Mouse (Mus musculus) heart, embryonic 15.5 days (tissue): ENCODE results near the gene Galnt14. TPM values are rescaled to one million over a fixed set of nuclear protein-coding genes. Genes with fewer than 3 reads are reported as not detected.

Experiments used
- ATAC-seq: fragments of 200-750 bp; cut with Nextera tagmentation; replicated peaks from 2 replicates; pipeline ENCODE4 v1.8.0; 2017; ENCODE audit warnings: low read depth, moderate TSS enrichment; ENCODE audit not compliant: insufficient number of reproducible peaks, insufficient read depth, low FRiP score
- H3K27ac ChIP-seq: fragments of 300-500 bp; sonication (generic); 2 replicates; pipeline ENCODE4 v1.5.1; 2015; ENCODE audit warnings: mild to moderate bottlenecking, inconsistent platforms
- H3K27me3 ChIP-seq: fragments of 300-500 bp; sonication (generic); 2 replicates; pipeline ENCODE4 v1.6.1; 2015; ENCODE audit warnings: inconsistent platforms
- H3K36me3 ChIP-seq: fragments of 300-500 bp; sonication (generic); 2 replicates; pipeline ENCODE4 v1.6.1; 2015; ENCODE audit warnings: mild to moderate bottlenecking, inconsistent platforms
- H3K4me1 ChIP-seq: fragments of 300-500 bp; sonication (generic); replicated peaks from 2 replicates; pipeline ENCODE4 v1.6.1; 2015; ENCODE audit warnings: inconsistent platforms
- H3K4me2 ChIP-seq: fragments of 300-500 bp; sonication (generic); 2 replicates; pipeline ENCODE4 v1.6.1; 2015; ENCODE audit warnings: inconsistent platforms, mild to moderate bottlenecking, moderate library complexity
- H3K4me3 ChIP-seq: fragments of 300-500 bp; sonication (generic); 2 replicates; pipeline ENCODE4 v1.5.1; 2015; ENCODE audit warnings: mild to moderate bottlenecking, inconsistent platforms
- H3K9ac ChIP-seq: fragments of 300-500 bp; sonication (generic); 2 replicates; pipeline ENCODE4 v1.6.1; 2015; ENCODE audit warnings: mild to moderate bottlenecking, inconsistent platforms
- H3K9me3 ChIP-seq: fragments of 300-500 bp; sonication (generic); replicated peaks from 2 replicates; pipeline ENCODE4 v1.6.1; 2016; ENCODE audit warnings: inconsistent platforms
- WGBS: fragments of 180-500 bp; shearing (Covaris S2); methylation state at CpG from one replicate; pipeline ENCODE4 v1.1.7; 2015; ENCODE audit warnings: mixed read lengths; 5-methylcytosine and 5-hydroxymethylcytosine counted together
- polyA plus RNA-seq: library from polyadenylated mRNA; unstranded; fragments of >200 nt; fragmentation: Nextera tagmentation; extraction: Ambion mirVana; gene quantifications from 2 replicates; pipeline ENCODE4 v1.2.1, GENCODE M21; 2015

The Galnt14 gene
- polyA plus RNA-seq, 1 experiment from 2014 or later = 0.53 TPM

DNA sequence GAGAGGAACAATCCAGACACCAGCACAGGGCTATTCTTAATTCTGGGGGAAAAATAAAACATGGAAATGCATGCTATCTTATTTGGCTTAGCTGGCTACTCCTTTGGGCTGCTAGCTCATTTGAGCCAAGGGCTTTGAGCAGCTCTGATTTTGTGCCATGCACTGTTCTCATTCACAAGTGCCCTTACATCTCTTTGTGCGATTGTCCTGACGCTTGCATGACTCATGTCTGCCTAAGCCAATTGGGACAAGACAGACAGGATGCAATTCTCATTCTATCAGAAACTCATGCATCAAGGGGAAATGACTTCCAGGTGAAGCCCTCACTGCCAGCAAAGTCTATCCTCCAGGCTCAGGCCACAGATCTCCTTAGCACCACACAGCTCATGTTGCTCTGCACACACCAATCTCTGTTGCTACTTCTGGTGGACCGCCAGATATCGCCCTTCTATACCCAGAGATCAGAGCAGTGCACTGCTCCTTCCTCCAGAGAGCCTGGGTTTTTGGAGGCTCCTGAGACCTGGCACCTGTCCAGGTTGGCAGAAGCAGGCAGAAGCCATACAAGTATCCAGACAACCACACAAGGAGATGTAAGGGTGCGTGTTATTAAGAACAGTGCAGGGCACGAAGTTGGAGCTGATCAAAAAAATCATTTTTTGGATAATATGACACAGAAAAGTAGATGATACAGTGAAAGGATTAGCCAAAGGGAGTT lies 51.4 kb downstream of the Galnt14 start:
- Histone ChIP-seq H3K4me2 (no peak overlapping the region), H3K27ac (no peak overlapping the region), H3K9ac (no peak overlapping the region), H3K36me3 (no peaks in the 10 kb centered on the region), H3K4me3 (no peak overlapping the region), H3K9me3 (no peaks in the 10 kb centered on the region), H3K27me3 (no peaks in the 10 kb centered on the region), H3K4me1 (no peaks in the 10 kb centered on the region)
- ATAC-seq = no peak; the same call in 1 of the 2 replicates
- WGBS = 74% methylated on average over 6 of the region's 6 CpGs

DNA sequence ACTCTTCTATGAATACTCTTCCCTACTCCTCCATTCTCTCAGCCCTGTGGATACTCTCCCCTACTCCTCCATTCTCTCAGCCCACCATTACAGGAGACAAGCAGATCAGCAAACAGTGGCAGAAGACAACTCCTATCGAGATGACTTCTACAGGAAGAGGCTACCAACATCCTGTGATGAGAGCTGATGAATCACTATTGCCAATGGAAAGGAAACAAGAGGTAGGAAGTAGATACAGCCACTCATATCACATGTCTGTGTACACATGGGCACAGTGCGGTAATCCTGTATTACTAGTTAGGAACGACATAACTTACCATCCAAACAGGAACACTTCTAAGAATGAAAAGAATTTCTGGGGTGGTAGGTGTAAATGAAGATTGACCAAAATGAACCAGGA lies 53.9 kb downstream of the Galnt14 start:
- WGBS = 69% methylated on average over 3 of the region's 3 CpGs
- Histone ChIP-seq H3K4me2 (no peak overlapping the region), H3K9me3 (no peaks in the 10 kb centered on the region), H3K27ac (no peak overlapping the region), H3K9ac (no peak overlapping the region), H3K4me3 (no peak overlapping the region), H3K4me1 (no peaks in the 10 kb centered on the region), H3K27me3 (no peaks in the 10 kb centered on the region), H3K36me3 (no peaks in the 10 kb centered on the region)
- ATAC-seq = no peak

DNA sequence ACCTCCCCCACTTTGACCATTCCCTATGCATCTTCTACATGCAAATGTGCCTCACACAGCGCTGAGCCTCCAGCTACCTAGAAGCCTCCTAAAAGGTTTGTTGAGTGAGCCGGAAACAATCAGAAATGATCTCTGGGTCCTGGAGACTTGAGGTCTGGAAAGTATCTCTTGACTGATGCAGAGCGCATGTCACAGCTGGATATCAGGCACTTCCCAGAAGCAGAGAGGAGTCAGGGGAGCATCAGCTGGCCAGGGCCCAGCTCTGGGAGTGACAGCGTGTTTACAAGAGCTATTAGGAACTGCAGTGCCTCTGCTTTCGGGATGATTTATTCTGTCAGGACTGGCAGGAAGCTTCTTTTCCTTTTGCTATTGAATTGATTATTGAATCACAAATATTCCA lies 56.0 kb downstream of the Galnt14 start:
- no peak overlapping the region for H3K4me3 ChIP-seq
- WGBS = 29% methylated on average over 5 of the region's 5 CpGs
- H3K36me3 ChIP-seq = no peaks in the 10 kb centered on the region
- ATAC-seq = no peak
- H3K4me2 ChIP-seq = no peak overlapping the region
- H3K9me3 ChIP-seq = no peaks in the 10 kb centered on the region
- H3K4me1 ChIP-seq = no peaks in the 10 kb centered on the region
- H3K9ac ChIP-seq = no peak overlapping the region
- no peak overlapping the region for H3K27ac ChIP-seq
- H3K27me3 ChIP-seq = no peaks in the 10 kb centered on the region

DNA sequence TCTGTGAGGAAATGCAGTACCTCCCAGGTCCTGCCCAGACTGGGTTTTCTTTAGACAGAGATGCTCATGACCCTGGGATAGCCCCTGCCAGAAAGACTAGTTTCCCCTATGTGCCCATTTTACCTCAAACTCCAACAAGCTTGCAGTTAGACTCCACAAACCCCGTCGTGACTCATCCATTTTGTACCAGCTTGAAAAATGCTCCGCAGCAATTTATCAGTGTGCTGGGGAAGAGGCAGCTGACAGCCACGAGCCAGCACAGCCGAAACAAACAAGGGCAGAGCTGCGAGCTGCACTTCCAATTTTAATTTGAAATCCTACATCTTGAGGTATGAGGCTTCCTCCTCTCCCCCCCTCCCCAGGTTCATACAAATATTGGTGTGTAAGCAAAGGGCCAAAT lies 60.9 kb downstream of the Galnt14 start:
- no peak overlapping the region for H3K9ac ChIP-seq
- H3K4me2 ChIP-seq = no peak overlapping the region
- no peaks in the 10 kb centered on the region for H3K36me3 ChIP-seq
- ATAC-seq = no peak
- H3K9me3 ChIP-seq = no peaks in the 10 kb centered on the region
- no peak overlapping the region for H3K4me3 ChIP-seq
- H3K27ac ChIP-seq = no peak overlapping the region
- H3K4me1 ChIP-seq = no peaks in the 10 kb centered on the region
- WGBS = 53% methylated on average over 6 of the region's 6 CpGs
- H3K27me3 ChIP-seq = no peaks in the 10 kb centered on the region

DNA sequence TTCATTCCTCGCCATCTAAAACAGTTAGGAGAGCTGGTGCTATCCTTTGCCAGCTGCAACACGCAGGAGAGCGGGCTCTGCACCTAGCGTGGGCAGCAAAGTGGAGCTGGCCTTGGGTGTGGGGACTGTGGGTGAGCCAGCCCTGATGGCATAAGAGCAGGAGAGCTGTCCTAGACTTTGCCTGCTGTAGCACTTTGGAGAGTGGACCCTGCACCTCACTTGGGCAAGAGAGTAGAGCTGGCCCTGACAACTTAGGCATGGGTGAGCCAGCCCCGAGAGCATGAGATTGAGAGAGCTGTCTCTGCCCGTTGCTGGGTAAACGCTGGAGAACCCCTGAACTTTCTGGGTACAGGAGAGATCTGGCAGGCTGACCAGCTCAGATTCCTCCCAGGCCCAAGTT lies 68.6 kb downstream of the Galnt14 start:
- Histone ChIP-seq H3K4me2 (no peak overlapping the region), H3K4me3 (no peak overlapping the region), H3K27me3 (no peaks in the 10 kb centered on the region), H3K27ac (no peak overlapping the region), H3K4me1 (no peaks in the 10 kb centered on the region), H3K9me3 (no peaks in the 10 kb centered on the region), H3K9ac (no peak overlapping the region), H3K36me3 (no peaks in the 10 kb centered on the region)
- ATAC-seq = no peak
- WGBS = 85% methylated on average over 7 of the region's 7 CpGs

DNA sequence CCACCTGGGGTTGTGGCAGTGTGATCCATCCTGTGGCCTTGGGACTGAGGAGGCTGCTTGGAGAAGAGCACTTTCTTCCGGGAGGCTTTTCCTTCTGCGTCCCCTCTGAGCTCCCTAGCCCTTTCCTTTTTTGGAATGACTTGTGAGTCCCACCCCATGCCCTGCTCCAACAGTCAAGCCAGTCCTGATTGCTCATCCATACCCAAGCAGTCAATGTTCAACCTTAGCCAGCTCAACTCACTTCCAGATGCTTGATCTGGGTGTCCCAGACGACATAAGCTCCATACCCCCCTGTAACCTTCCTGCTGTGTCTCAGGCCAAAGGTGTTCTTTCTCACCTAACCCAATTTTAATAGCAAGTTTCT lies 70.2 kb downstream of the Galnt14 start:
- H3K4me3 ChIP-seq = no peak overlapping the region
- ATAC-seq = no peak
- 54% methylated on average over 3 of the region's 3 CpGs for WGBS
- no peak overlapping the region for H3K27ac ChIP-seq
- H3K4me1 ChIP-seq = no peaks in the 10 kb centered on the region
- no peaks in the 10 kb centered on the region for H3K9me3 ChIP-seq
- H3K4me2 ChIP-seq = no peak overlapping the region
- H3K36me3 ChIP-seq = no peaks in the 10 kb centered on the region
- H3K27me3 ChIP-seq = no peaks in the 10 kb centered on the region
- H3K9ac ChIP-seq = no peak overlapping the region

DNA sequence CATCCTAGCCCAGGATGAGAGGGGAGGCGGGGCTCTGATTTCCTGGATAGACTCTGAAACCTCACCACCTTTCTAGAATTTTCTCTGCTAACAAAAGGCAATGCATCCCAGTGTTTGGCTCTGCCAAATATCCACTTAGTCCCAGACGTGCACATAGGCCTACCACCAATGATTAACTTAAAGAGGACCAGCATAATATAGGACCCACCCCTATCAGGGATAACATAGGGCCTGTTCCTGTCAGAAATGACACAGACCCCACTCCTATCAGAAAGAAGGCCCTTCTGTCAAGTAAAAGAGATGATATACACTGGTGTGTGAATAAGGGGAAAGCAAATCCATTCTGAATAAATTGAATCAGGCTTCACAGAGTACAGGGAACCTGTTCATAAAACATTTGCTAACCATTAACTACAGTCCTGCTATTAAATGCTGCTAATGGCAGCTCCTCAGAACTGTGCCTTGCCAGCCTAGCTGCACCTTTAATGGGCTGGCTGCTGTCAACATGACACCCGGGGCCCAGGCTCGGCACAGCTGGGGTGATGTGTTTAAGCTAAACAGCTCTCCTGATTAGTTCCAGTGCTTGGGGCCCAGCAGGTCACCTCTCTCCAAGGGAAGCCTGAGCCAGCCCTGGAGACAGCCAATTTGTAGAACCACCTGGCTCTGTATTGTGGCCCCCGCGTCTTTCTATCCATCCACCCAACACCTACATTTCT lies 70.7 kb downstream of the Galnt14 start:
- Histone ChIP-seq H3K4me2 (no peak overlapping the region), H3K36me3 (no peaks in the 10 kb centered on the region), H3K27ac (no peak overlapping the region), H3K27me3 (no peaks in the 10 kb centered on the region), H3K4me3 (no peak overlapping the region), H3K4me1 (no peaks in the 10 kb centered on the region), H3K9ac (no peak overlapping the region), H3K9me3 (no peaks in the 10 kb centered on the region)
- WGBS = 37% methylated on average over 6 of the region's 6 CpGs
- ATAC-seq = no peak

DNA sequence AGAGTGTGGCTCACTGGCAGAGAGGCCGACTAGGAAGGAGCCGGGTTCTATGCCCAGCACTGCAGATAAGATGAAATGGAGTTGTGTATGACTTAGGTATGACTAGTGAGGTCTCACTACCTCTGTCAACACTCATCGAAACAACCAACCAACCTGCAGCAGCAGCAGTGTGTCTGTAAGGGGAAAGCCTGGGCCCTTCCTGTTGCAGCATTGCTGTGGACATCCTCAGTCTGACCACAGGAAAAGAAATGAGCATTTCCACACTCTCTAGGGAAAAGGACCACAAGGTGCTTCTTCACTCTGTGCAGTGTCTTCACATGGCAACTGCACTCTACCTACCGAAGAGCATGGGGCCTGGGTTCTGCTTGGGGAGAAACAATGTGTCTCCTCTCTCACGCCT lies 73.3 kb downstream of the Galnt14 start:
- no peak for ATAC-seq
- no peak overlapping the region for H3K27ac ChIP-seq
- no peak overlapping the region for H3K4me3 ChIP-seq
- no peaks in the 10 kb centered on the region for H3K36me3 ChIP-seq
- H3K27me3 ChIP-seq = no peaks in the 10 kb centered on the region
- 86% methylated on average over 5 of the region's 5 CpGs for WGBS
- H3K4me1 ChIP-seq = no peaks in the 10 kb centered on the region
- H3K4me2 ChIP-seq = no peak overlapping the region
- no peak overlapping the region for H3K9ac ChIP-seq
- H3K9me3 ChIP-seq = no peaks in the 10 kb centered on the region

DNA sequence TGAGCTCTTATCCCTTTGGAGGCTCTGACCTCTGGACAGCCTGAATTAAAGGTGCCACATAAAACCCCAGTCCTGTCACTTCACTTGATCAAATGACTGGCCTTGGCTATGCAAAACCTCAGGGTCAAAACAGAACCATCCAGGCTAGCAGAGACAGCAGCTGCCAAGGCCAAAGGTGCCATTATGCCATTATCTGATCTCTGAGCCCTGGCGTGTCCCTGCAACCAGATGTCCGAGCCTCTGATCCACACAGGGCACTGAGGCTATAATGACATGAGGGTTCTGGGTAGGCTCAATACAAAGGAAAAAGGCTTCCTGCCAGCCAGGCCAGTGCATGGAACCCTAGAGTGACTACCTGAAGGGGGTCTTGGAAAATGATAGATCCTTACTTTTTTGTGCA lies 75.4 kb downstream of the Galnt14 start:
- no peak overlapping the region for H3K9ac ChIP-seq
- no peaks in the 10 kb centered on the region for H3K9me3 ChIP-seq
- WGBS = 62% methylated on average over 2 of the region's 2 CpGs
- H3K4me1 ChIP-seq = no peaks in the 10 kb centered on the region
- no peaks in the 10 kb centered on the region for H3K27me3 ChIP-seq
- no peak overlapping the region for H3K27ac ChIP-seq
- ATAC-seq = no peak
- H3K4me3 ChIP-seq = no peak overlapping the region
- H3K36me3 ChIP-seq = no peaks in the 10 kb centered on the region
- H3K4me2 ChIP-seq = no peak overlapping the region

DNA sequence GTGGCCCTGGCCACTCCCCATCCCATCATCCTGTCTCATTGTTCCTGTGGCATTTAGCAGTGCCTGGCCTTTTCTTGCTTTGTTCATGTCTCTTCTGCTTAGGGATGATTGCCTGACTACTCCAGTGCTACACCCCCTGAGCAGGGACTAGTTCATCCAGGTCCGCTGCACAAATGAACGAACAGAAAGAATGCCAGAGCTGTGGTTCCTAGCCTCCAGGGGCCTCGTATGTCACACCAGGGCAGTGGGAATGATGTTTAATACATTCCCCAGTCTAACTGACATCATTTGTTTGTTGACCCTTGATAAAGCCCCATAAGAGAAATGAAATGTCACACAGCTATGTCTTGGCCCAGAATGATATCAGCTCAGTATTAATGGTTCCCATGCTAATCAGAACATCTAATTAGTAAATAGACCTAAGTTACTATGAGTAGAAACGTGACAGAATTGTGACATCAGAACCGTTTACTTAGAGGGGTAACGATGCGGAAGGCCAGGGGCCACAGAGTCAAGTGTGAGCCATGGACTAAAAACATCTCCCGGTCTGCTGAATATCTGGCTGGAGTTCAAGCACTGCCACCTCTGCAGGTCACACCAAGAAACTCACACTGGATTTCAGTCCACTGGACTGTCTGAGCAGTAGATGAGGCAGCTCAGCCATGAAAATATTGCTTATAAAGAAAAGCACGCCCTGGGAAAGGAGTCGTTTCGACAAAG lies 76.1 kb downstream of the Galnt14 start:
- no peak for ATAC-seq
- 62% methylated on average over 11 of the region's 11 CpGs for WGBS
- Histone ChIP-seq H3K9ac (no peak overlapping the region), H3K4me3 (no peak overlapping the region), H3K4me1 (no peaks in the 10 kb centered on the region), H3K36me3 (no peaks in the 10 kb centered on the region), H3K27me3 (no peaks in the 10 kb centered on the region), H3K9me3 (no peaks in the 10 kb centered on the region), H3K27ac (no peak overlapping the region), H3K4me2 (no peak overlapping the region)

DNA sequence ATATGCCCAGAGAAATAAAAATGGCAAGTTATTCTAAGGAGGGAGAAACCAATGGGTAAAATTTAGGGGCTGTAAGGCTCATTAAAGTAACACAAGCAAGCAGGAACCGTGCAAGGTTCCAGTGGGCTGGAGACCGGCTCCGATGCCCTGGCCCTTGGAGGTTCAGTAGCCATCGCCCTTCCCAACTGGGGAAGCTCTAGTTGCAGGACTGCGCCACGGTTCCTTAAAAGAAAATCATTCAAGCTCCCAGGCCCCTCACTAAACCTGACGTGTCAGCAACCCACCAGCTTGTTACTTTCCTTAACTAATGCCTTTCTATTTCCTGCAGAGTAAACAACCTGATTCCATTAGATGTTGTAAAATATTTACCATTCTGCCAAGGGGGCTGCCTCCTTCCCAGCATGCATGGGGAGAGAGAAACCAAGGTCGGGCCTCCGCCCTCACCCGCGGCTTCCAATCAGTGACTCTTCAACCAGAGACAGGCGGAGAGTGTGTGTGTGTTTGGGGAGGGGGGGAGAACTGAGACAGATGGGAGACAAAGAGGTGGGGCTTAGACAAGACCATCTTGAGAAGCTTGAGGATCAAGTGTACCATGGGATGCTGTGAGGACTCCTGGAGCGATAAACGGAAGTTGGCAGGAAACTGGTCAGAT lies 81.9 kb downstream of the Galnt14 start:
- WGBS = 88% methylated on average over 14 of the region's 14 CpGs
- Histone ChIP-seq H3K27ac (no peak overlapping the region), H3K27me3 (no peaks in the 10 kb centered on the region), H3K9me3 (no peaks in the 10 kb centered on the region), H3K4me3 (no peak overlapping the region), H3K36me3 (no peaks in the 10 kb centered on the region), H3K4me2 (no peak overlapping the region), H3K4me1 (no peaks in the 10 kb centered on the region), H3K9ac (no peak overlapping the region)
- no peak for ATAC-seq
